Mouse (Mus musculus): ENCODE results near the gene Supt20. TPM values are rescaled to one million over a fixed set of nuclear protein-coding genes. Genes with fewer than 3 reads are reported as not detected.

Gene Supt20
- polyA plus RNA-seq (2012; rRNA removed; ENCODE audit: low replicate concordance), result 19.5 and 22.5 TPM in 2 replicates

GRCm38 (mm10) chr3:54692202-54693055 is at the start of gene Supt20:
Gene Supt20, plus strand, starts transcription at chr3:54692807.

DNA sequence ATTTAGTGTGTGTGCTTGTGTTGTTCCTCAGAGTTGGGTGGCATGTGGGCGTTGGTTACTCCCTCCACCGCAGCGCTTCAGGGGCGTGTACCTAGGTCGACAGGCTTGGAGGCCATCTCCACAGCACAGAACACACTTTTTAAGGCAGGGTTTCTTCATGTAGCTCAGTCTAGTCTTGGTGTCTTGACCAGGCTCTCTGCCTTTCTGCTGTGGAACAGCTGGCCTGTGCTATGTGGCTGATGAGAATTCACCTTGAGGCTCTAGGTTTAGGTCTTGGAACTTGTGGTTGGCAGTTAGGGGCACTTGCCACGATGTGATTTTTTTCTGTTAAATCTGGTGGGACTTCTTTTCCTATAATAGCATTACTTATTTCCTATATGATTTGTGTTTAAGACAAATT is 21.6 kb downstream of the Supt20 start, which contains the start of gene Gm21958:
TSS of gene Gm21958 (minus strand) at position 101 of the 400 bp plus-strand sequence.

DNA sequence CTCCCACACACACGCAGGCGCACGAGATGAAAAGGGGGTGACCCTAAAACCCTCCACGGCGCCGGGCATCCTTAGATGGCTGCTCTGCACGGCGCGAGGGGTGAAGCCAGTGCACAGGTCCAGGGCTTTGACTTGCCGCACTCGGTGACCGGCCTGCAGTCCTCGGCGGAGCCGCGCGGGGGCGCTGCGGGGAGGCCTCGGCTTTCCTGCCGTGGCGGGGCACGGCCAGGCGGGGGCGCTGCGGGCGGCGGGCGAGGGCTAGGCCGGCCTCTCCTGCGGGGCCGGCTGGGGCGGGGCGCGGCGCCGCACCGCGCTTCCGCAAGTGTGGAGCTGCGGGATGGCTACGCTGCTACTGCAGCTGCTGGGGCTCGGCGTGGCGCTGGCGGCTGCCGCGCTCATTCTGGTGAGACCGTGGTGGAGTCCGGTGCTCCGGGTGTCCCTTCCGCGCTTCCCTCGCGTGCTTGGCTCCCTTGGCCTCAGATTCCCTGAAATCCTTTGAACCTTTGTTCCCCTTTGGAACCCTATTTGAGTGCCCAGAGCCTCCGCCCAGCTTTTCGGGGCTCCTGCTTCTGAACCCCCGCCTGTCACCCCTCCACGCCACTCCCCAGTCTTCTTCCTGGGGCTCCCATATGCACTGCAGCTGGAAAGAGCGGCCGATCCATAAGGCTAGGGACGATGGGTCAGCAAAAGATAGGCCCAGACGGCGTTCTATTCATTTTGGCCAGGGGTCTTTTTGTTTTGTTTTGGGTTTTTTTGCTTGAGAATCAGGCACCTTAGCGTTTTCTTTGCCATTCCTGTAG is 42.8 kb downstream of the Supt20 start, which contains the start of the genes Exosc8 and Alg5:
TSS of gene Exosc8 (minus strand) at position 147 of the 800 bp plus-strand sequence.
TSS of gene Alg5 (plus strand) at position 293 of the 800 bp plus-strand sequence.

GRCm38 (mm10) chr3:54755145-54756041 is 62.8 kb downstream of the Supt20 start, which contains the start of gene Smad9:
Gene Smad9, plus strand, starts transcription at chr3:54755582.

Other genes starting within 250 kb of the Supt20 start
- not detected in 2 replicates for gene Gm21958, start 21.5 kb downstream of the Supt20 start, polyA plus RNA-seq (2012; rRNA removed; ENCODE audit: low replicate concordance)
- gene Exosc8, start 42.6 kb downstream of the Supt20 start, polyA plus RNA-seq (2012; rRNA removed; ENCODE audit: low replicate concordance), result 4.6 and 4.9 TPM in 2 replicates
- gene Alg5, start 42.7 kb downstream of the Supt20 start, polyA plus RNA-seq (2012; rRNA removed; ENCODE audit: low replicate concordance), result 4.1 and 7.4 TPM in 2 replicates
- 0.45 and 2.3 TPM in 2 replicates for gene Smad9, start 62.8 kb downstream of the Supt20 start, polyA plus RNA-seq (2012; rRNA removed; ENCODE audit: low replicate concordance)
- gene Rfxap, start 115.0 kb downstream of the Supt20 start, polyA plus RNA-seq (2012; rRNA removed; ENCODE audit: low replicate concordance), result 8.7 and 23.8 TPM in 2 replicates
- gene Sertm1, start 223.1 kb downstream of the Supt20 start, polyA plus RNA-seq (2012; rRNA removed; ENCODE audit: low replicate concordance), result 0.50 and 1.7 TPM in 2 replicates

Measured in duodenum, adult 2 months (tissue).